Mouse (Mus musculus) bone marrow macrophage, adult 2 months (primary cell): Measurements from ENCODE around the gene Senp3.

Experiments used
- CTCF ChIP-seq: IDR thresholded peaks from 2 replicates; pipeline ENCODE4 v1.5.1; 2012; ENCODE audit warnings: low read depth, mild to moderate bottlenecking, low read length, moderate library complexity
- POLR2A ChIP-seq: IDR thresholded peaks from 2 replicates; pipeline ENCODE4 v1.6.1; 2012; ENCODE audit warnings: mild to moderate bottlenecking, low read depth, low read length, borderline replicate concordance

DNA sequence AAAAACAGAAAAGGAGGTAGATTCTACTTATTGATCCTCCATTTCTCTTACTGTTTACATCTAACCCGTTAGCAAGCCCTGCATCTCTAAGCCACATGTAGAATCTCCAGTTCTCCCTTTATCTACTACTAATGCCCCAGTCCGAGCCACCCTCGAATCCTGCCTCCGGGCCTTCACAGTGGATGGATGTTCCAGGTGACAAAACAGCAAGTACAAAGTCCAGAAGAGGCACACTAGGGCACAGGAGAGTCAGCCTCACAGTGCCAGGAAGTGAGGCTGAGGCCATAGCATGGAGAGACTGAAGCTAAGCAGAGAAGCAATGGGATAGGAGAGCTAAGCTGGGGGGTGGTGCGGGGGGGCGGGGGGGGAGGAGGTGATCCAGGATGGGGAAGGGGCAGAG, 11.0 kb upstream of the Senp3 start:
- TF ChIP-seq POLR2A (no peak), CTCF (no peak)
